Mouse (Mus musculus) kidney, embryonic 14.5 days (tissue): ENCODE measurements around the gene Hnrnpul2. TPM values are rescaled to one million over a fixed set of nuclear protein-coding genes. Genes with fewer than 3 reads are reported as not detected.
A peak's percentile ranks its signal among the peaks of the same experiment; 100 is the strongest.
"Not testable (repeated sequence)": the region's sequence is repeated elsewhere in the genome, so short reads cannot be mapped to it uniquely, and the experiment has no call there.

Source experiments
- ATAC-seq: fragments of 200-750 bp; cut with Nextera tagmentation; 2 replicates; pipeline ENCODE4 v1.8.0; 2017; ENCODE audit warnings: moderate number of reproducible peaks, mild to moderate bottlenecking, moderate TSS enrichment, moderate library complexity; ENCODE audit not compliant: low FRiP score, low TSS enrichment
- H3K27ac ChIP-seq: fragments of 300-500 bp; sonication (generic); 2 replicates; pipeline ENCODE4 v1.5.1; 2014; ENCODE audit warnings: low read depth, mild to moderate bottlenecking, low read length, moderate library complexity, mixed read lengths
- H3K27me3 ChIP-seq: fragments of 300-500 bp; sonication (generic); 2 replicates; pipeline ENCODE4 v1.6.1; 2014; ENCODE audit warnings: mild to moderate bottlenecking, low read length; ENCODE audit not compliant: control insufficient read depth, insufficient read depth
- H3K36me3 ChIP-seq: fragments of 300-500 bp; sonication (generic); 2 replicates; pipeline ENCODE4 v1.6.1; 2014; ENCODE audit warnings: low read length, mixed read lengths; ENCODE audit not compliant: control insufficient read depth, insufficient read depth
- H3K4me1 ChIP-seq: fragments of 300-500 bp; sonication (generic); 2 replicates; pipeline ENCODE4 v1.6.1; 2014; ENCODE audit warnings: low read length, mixed read lengths; ENCODE audit not compliant: control insufficient read depth, insufficient read depth
- H3K4me2 ChIP-seq: fragments of 300-500 bp; sonication (generic); replicated peaks from 2 replicates; pipeline ENCODE4 v1.6.1; 2014; ENCODE audit warnings: low read depth, mild to moderate bottlenecking, low read length
- H3K4me3 ChIP-seq: fragments of 300-500 bp; sonication (generic); 2 replicates; pipeline ENCODE4 v1.5.1; 2014; ENCODE audit warnings: mild to moderate bottlenecking, low read length
- H3K9ac ChIP-seq: fragments of 300-500 bp; sonication (generic); 2 replicates; pipeline ENCODE4 v1.6.1; 2014; ENCODE audit warnings: low read depth, mild to moderate bottlenecking, low read length, moderate library complexity
- H3K9me3 ChIP-seq: fragments of 300-500 bp; sonication (generic); 2 replicates; pipeline ENCODE4 v1.6.1; 2016; ENCODE audit warnings: low read length; ENCODE audit not compliant: control insufficient read depth
- WGBS: fragments of 180-500 bp; shearing (Covaris S2); extraction: QIAGEN DNeasy Blood & Tissue Kit; methylation state at CpG from one replicate; pipeline ENCODE4 v1.1.7; 2014; 5-methylcytosine and 5-hydroxymethylcytosine counted together
- polyA plus RNA-seq: library from polyadenylated mRNA; unstranded; fragments of >200 nt; fragmentation: Nextera tagmentation; extraction: Ambion mirVana; gene quantifications from 2 replicates; pipeline ENCODE4 v1.2.1, GENCODE M21; 2014

The Hnrnpul2 gene
- polyA plus RNA-seq, 1 experiment from 2014 or later, result 9.3 TPM

DNA sequence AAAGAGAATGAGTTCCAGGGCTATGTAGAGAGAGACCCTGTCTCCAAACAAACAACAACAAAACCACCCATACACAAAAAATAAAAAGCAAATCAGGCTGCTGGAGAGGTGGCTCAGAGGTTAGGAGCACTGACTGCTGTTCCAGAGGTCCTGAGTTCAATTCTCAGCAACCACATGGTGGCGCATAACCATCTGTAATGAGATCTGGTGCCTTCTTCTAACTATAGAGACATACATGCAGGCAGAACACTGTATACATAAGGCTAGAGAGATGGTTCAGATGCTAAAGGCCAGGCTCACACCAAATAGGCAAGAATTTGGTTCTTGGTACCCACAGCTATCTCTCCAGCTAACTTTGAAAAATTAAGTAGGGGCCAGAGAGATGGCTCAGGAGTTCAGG lies 39.2 kb downstream of the Hnrnpul2 start:
- H3K27me3 ChIP-seq, result no peaks in the 10 kb centered on the region
- no peak overlapping the region for H3K4me2 ChIP-seq
- H3K4me3 ChIP-seq, result no peak overlapping the region
- ATAC-seq, result peak; percentile 45; the same call in 1 of the 2 replicates
- no peak overlapping the region for H3K9ac ChIP-seq
- no peaks in the 10 kb centered on the region for H3K36me3 ChIP-seq
- no peak overlapping the region for H3K27ac ChIP-seq
- H3K4me1 ChIP-seq, result no peaks in the 10 kb centered on the region
- no peaks in the 10 kb centered on the region for H3K9me3 ChIP-seq
- 21% methylated on average over 1 of the region's 1 CpGs for WGBS

GRCm38 (mm10) chr19:8864265-8864664 lies 44.5 kb downstream of the Hnrnpul2 start:
- Histone ChIP-seq H3K36me3 (no peaks in the 10 kb centered on the region), H3K4me3 (no peak overlapping the region), H3K27me3 (no peaks in the 10 kb centered on the region), H3K9ac (no peak overlapping the region), H3K9me3 (no peaks in the 10 kb centered on the region), H3K27ac (no peak overlapping the region), H3K4me2 (no peak overlapping the region), H3K4me1 (no peaks in the 10 kb centered on the region)
- ATAC-seq, result no peak
- 90% methylated on average over 6 of the region's 6 CpGs for WGBS

- not testable (repeated sequence) for H3K4me1 ChIP-seq, H3K27ac ChIP-seq, H3K9ac ChIP-seq, H3K4me3 ChIP-seq, H3K9me3 ChIP-seq, H3K4me2 ChIP-seq, H3K27me3 ChIP-seq, ATAC-seq
- WGBS, result 81% methylated on average over 3 of the region's 3 CpGs
- peaks cover 24% of the 10 kb centered on the region for H3K36me3 ChIP-seq
Observed at GRCm38 (mm10) chr19:8870381-8870780, 50.6 kb downstream of the Hnrnpul2 start.

DNA sequence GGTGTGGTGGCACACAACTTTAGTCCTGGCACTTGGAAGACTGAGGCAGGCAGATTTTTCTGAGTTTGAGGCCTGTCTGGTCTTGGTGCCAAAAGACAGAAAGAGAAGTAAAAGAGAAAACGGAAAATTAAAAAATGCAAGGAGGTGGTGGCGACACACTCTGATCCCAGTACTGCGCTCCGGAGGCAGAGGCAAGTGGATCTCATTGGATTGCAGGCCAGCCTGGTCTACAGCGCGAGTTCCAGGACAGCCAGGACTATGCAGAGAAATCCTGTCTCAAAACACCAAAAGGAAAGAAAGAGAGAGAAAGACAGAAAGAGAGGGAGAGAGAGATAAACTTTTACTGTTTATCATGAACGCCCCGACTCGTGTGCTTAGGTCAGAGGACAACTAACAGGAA lies 51.0 kb downstream of the Hnrnpul2 start:
- peak; percentile 32; the same call in 1 of the 2 replicates for ATAC-seq
- Histone ChIP-seq H3K27ac (peak overlapping the region; percentile 56; the same call in 1 of the 2 replicates), H3K9me3 (no peaks in the 10 kb centered on the region), H3K36me3 (peaks cover 29% of the 10 kb centered on the region), H3K4me1 (peaks cover 5% of the 10 kb centered on the region), H3K4me3 (peak overlapping the region; percentile 94), H3K4me2 (peak overlapping the region; percentile 85), H3K27me3 (no peaks in the 10 kb centered on the region), H3K9ac (peak overlapping the region; percentile 96)
- 59% methylated on average over 9 of the region's 9 CpGs for WGBS

- H3K27ac ChIP-seq, result peak within 1 kb of the TSS; percentile 71
- under 1% methylated on average over 50 of the region's 59 CpGs for WGBS
- H3K9ac ChIP-seq, result peak within 1 kb of the TSS; percentile 96
- H3K36me3 ChIP-seq, result peaks cover 36% of the 10 kb centered on the region
- peak within 1 kb of the TSS; percentile 85 for H3K4me2 ChIP-seq
- no peaks in the 10 kb centered on the region for H3K9me3 ChIP-seq
- ATAC-seq, result peak; percentile 97
- H3K4me1 ChIP-seq, result peaks cover 5% of the 10 kb centered on the region
- H3K27me3 ChIP-seq, result no peaks in the 10 kb centered on the region
- H3K4me3 ChIP-seq, result peak within 1 kb of the TSS; percentile 94
Observed at GRCm38 (mm10) chr19:8871267-8872186, 51.7 kb downstream of the Hnrnpul2 start, which contains the start of gene Ubxn1. TSS of gene Ubxn1 (plus strand) at chr19:8871496.

GRCm38 (mm10) chr19:8872266-8872840 lies 52.5 kb downstream of the Hnrnpul2 start:
- Histone ChIP-seq H3K9ac (peak overlapping the region; percentile 96), H3K4me2 (peak overlapping the region; percentile 85), H3K27ac (no peak overlapping the region), H3K27me3 (no peaks in the 10 kb centered on the region), H3K36me3 (peaks cover 40% of the 10 kb centered on the region), H3K9me3 (no peaks in the 10 kb centered on the region), H3K4me3 (peak overlapping the region; percentile 94), H3K4me1 (peaks cover 5% of the 10 kb centered on the region)
- no peak for ATAC-seq
- 65% methylated on average over 10 of the region's 10 CpGs for WGBS

DNA sequence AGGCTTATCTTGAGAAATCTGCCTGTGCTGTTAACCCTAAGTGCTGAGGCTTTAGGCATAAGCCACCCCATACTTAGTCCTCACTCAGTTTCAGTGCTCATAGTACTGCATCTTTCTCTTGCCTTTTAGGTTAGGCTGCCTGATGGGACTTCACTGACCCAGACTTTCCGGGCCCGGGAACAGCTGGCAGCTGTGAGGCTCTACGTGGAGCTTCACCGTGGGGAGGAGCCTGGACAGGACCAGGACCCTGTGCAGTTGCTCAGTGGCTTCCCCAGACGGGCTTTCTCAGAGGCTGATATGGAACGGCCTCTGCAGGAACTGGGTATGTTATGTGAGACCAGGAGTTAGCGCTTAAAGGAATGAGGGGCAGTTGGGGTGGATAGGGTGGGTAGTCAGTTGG lies 55.2 kb downstream of the Hnrnpul2 start:
- H3K36me3 ChIP-seq, result peaks cover 40% of the 10 kb centered on the region
- peaks cover 5% of the 10 kb centered on the region for H3K4me1 ChIP-seq
- no peak overlapping the region for H3K4me2 ChIP-seq
- H3K27me3 ChIP-seq, result no peaks in the 10 kb centered on the region
- H3K4me3 ChIP-seq, result no peak overlapping the region
- H3K9ac ChIP-seq, result no peak overlapping the region
- H3K27ac ChIP-seq, result no peak overlapping the region
- no peak for ATAC-seq
- H3K9me3 ChIP-seq, result no peaks in the 10 kb centered on the region
- WGBS, result 94% methylated on average over 7 of the region's 7 CpGs

GRCm38 (mm10) chr19:8880311-8881033 lies 60.7 kb downstream of the Hnrnpul2 start, which contains the start of gene Uqcc3:
TSS of gene Uqcc3 (minus strand) at chr19:8880923.
- H3K27me3 ChIP-seq, result no peaks in the 10 kb centered on the region
- WGBS, result under 1% methylated on average over 42 of the region's 42 CpGs
- peaks cover 15% of the 10 kb centered on the region for H3K36me3 ChIP-seq
- peak within 1 kb of the TSS; percentile 89 for H3K27ac ChIP-seq
- H3K4me1 ChIP-seq, result no peaks in the 10 kb centered on the region
- no peaks in the 10 kb centered on the region for H3K9me3 ChIP-seq
- peak within 1 kb of the TSS; percentile 76 for H3K4me2 ChIP-seq
- ATAC-seq, result peak; percentile 97
- peak within 1 kb of the TSS; percentile 76 for H3K4me3 ChIP-seq
- H3K9ac ChIP-seq, result peak within 1 kb of the TSS; percentile 85
